Mouse (Mus musculus) ES-Bruce4 (cell line): ENCODE measurements around the gene Agtrap. TPM values are rescaled to one million over a fixed set of nuclear protein-coding genes. Genes with fewer than 3 reads are reported as not detected.

Experiments
- H3K27ac ChIP-seq: 2 replicates; pipeline ENCODE4 v1.5.1; 2012; ENCODE audit warnings: low read length, inconsistent platforms; ENCODE audit not compliant: insufficient read depth
- H3K27me3 ChIP-seq: 2 replicates; pipeline ENCODE4 v1.6.1; 2012; ENCODE audit warnings: mild to moderate bottlenecking, low read length, inconsistent platforms; ENCODE audit not compliant: control insufficient read depth, poor library complexity, insufficient read depth, severe bottlenecking
- H3K36me3 ChIP-seq: 2 replicates; pipeline ENCODE4 v1.6.1; 2012; ENCODE audit warnings: inconsistent platforms, mild to moderate bottlenecking, low read length, moderate library complexity; ENCODE audit not compliant: control insufficient read depth, poor library complexity, insufficient read depth, severe bottlenecking
- H3K4me1 ChIP-seq: one replicate; pipeline ENCODE4 v1.8.1; 2011; ENCODE audit warnings: low read length; ENCODE audit not compliant: control insufficient read depth, insufficient read depth
- H3K4me3 ChIP-seq: 2 replicates; pipeline ENCODE4 v1.5.1; 2011; ENCODE audit warnings: low read depth, mild to moderate bottlenecking, low read length
- H3K9ac ChIP-seq: 2 replicates; pipeline ENCODE4 v1.6.1; 2012; ENCODE audit warnings: low read depth, mild to moderate bottlenecking, inconsistent platforms; ENCODE audit not compliant: poor library complexity, severe bottlenecking
- H3K9me3 ChIP-seq: replicated peaks from 2 replicates; pipeline ENCODE4 v1.6.1; 2012; ENCODE audit warnings: mild to moderate bottlenecking, low read length, inconsistent platforms; ENCODE audit not compliant: control insufficient read depth, poor library complexity, insufficient read depth, severe bottlenecking
- CTCF ChIP-seq: IDR thresholded peaks from one replicate; pipeline ENCODE4 v1.8.1; 2011; ENCODE audit warnings: low read depth, low read length
- EP300 ChIP-seq: IDR thresholded peaks from 2 replicates; pipeline ENCODE4 v1.6.1; 2011; ENCODE audit warnings: low read depth, low read length; ENCODE audit not compliant: insufficient read depth
- POLR2A ChIP-seq: IDR thresholded peaks from one replicate; pipeline ENCODE4 v1.8.1; 2011; ENCODE audit warnings: low read length; ENCODE audit not compliant: insufficient read depth
- polyA plus RNA-seq: library from polyadenylated mRNA; stranded (reverse); fragments of >200 nt; gene quantifications from 2 replicates; pipeline ENCODE4 v1.2.4, GENCODE M21; 2011; ENCODE audit warnings: low read depth; ENCODE audit not compliant: missing spikeins, insufficient read depth, insufficient read length

Gene Agtrap
- polyA plus RNA-seq, 1 experiment = 48.2 TPM

DNA sequence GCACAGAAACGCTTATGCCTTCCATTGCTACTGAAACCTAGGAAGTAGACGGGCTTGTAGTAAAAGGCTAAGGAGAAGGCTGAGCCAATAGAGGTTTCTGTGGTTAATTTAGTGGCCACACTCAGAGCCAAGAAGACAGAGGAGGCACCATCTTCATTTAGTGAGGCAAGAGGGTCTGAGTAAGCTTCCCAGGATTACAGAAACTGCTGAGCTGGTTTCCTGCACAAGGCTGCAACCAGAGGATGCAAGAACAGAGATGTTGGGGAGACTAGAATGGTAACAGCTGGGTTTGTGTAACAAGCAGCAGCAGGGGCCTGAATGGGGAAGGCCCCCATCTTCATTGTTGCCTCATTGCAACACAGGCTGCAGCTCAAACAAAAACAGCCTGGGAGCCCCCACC, 40.8 kb upstream of the Agtrap start:
- Histone ChIP-seq H3K4me1 (no peaks in the 10 kb centered on the region), H3K27me3 (no peaks in the 10 kb centered on the region)
- TF ChIP-seq CTCF (no peak), EP300 (no peak), POLR2A (no peak)

DNA sequence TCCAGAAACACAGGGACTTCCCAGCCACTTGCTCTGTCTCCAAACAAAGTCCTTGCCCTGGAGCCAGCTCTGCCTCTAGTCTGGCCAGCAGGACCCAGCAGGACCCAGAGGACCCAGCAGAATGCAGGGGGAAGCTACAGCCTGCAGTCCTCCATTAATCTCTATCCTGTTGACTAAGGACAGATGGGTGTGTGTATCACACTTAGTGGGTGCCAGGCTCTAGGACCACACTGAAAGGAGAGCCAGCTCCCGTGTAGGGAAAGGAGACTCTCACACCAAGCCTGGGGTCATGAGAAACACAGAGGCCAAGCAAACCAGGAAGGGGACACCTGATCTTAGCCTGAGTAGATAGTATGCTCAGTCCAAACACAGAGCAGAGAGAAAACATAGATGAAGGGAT, 40.4 kb upstream of the Agtrap start:
- no peak overlapping the region for H3K9ac ChIP-seq
- H3K36me3 ChIP-seq = no peaks in the 10 kb centered on the region
- no peaks in the 10 kb centered on the region for H3K4me1 ChIP-seq
- H3K4me3 ChIP-seq = no peak overlapping the region
- no peaks in the 10 kb centered on the region for H3K9me3 ChIP-seq
- H3K27ac ChIP-seq = no peak overlapping the region
- H3K27me3 ChIP-seq = no peaks in the 10 kb centered on the region
- TF ChIP-seq EP300 = no peak
- TF ChIP-seq CTCF = no peak
- TF ChIP-seq POLR2A = no peak

More for the DNA sequence above, 40.8 kb upstream of the Agtrap start:
- no peaks in the 10 kb centered on the region for H3K36me3 ChIP-seq
- no peak overlapping the region for H3K27ac ChIP-seq
- H3K9ac ChIP-seq = no peak overlapping the region
- H3K9me3 ChIP-seq = no peaks in the 10 kb centered on the region
- H3K4me3 ChIP-seq = no peak overlapping the region

- Histone ChIP-seq H3K27ac (no peak overlapping the region), H3K4me1 (no peaks in the 10 kb centered on the region), H3K4me3 (no peak overlapping the region), H3K36me3 (no peaks in the 10 kb centered on the region), H3K9me3 (no peaks in the 10 kb centered on the region), H3K27me3 (no peaks in the 10 kb centered on the region), H3K9ac (no peak overlapping the region)
- TF ChIP-seq EP300 = no peak
- TF ChIP-seq POLR2A = no peak
- no peak for TF ChIP-seq CTCF
Measured at GRCm38 (mm10) chr4:148122694-148123066, 34.8 kb upstream of the Agtrap start.

DNA sequence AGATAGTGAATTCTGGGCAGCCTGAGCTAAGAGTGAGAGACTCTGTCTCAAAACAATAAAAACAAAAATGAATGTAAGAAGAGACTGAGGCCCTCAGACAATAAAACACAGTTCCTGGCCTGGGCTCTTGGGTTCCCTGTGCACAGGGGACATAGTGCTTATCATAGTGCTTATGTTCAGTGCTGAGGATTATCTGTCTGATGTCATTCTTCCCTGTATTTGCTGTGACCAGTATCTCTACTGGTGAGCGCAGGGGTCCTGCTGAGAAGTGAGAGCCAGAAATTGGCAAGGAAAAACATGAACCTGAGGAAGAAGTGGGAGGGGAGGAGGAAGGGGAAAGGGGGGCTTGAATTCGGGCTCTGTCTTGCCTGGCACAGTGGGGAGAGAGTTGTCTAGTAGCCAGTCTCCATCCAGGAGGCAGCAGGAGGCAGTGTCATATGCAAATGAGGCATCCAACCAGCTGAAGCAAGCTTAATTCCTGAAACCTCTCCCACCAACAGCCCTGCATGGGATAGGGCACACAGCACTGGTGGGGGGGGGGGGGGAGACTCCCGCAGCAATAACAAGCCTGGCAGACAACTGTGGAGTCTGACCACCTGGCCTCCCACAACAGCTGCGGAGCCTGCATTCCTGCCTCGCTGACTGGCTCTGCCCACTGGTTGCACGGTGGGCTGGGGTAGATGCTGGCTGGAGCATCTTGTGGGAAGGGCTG, 34.3 kb upstream of the Agtrap start:
- no peak overlapping the region for H3K27ac ChIP-seq
- no peak overlapping the region for H3K4me3 ChIP-seq
- H3K27me3 ChIP-seq = no peaks in the 10 kb centered on the region
- no peak for TF ChIP-seq CTCF
- no peak for TF ChIP-seq POLR2A
- TF ChIP-seq EP300 = no peak
- H3K4me1 ChIP-seq = no peaks in the 10 kb centered on the region
- H3K36me3 ChIP-seq = no peaks in the 10 kb centered on the region
- no peak overlapping the region for H3K9ac ChIP-seq
- H3K9me3 ChIP-seq = no peaks in the 10 kb centered on the region

DNA sequence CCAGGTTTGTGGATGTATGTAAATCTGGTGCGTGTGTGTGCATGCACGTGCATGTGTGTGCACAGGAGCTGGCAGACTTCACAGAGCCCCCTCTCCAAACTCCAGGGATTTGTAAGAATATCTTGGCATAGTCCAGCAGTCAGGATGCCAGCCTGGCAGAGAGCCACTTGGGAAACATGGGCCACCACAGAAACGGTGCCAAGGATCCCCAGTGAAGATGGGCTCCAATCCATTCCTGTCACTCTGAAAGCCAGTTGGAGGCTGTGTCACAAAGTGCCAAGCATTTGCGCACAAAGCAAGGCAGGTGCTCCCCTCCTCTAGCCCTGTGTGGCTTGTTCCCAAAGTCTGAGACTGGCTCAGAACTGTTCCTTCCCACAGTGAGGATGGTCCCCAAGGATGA, 33.5 kb upstream of the Agtrap start:
- Histone ChIP-seq H3K4me3 (no peak overlapping the region), H3K9me3 (no peaks in the 10 kb centered on the region), H3K9ac (no peak overlapping the region), H3K36me3 (no peaks in the 10 kb centered on the region), H3K27ac (no peak overlapping the region), H3K27me3 (no peaks in the 10 kb centered on the region), H3K4me1 (no peaks in the 10 kb centered on the region)
- TF ChIP-seq EP300 (no peak), CTCF (no peak), POLR2A (no peak)

- Histone ChIP-seq H3K27me3 (no peaks in the 10 kb centered on the region), H3K9ac (no peak overlapping the region), H3K4me1 (no peaks in the 10 kb centered on the region), H3K4me3 (no peak overlapping the region), H3K27ac (no peak overlapping the region), H3K9me3 (no peaks in the 10 kb centered on the region), H3K36me3 (no peaks in the 10 kb centered on the region)
- TF ChIP-seq EP300 = no peak
- TF ChIP-seq CTCF = no peak
- no peak for TF ChIP-seq POLR2A
Measured at GRCm38 (mm10) chr4:148120555-148120954, 32.7 kb upstream of the Agtrap start.
